Mouse (Mus musculus): ENCODE data around the gene Prrxl1.

DNA sequence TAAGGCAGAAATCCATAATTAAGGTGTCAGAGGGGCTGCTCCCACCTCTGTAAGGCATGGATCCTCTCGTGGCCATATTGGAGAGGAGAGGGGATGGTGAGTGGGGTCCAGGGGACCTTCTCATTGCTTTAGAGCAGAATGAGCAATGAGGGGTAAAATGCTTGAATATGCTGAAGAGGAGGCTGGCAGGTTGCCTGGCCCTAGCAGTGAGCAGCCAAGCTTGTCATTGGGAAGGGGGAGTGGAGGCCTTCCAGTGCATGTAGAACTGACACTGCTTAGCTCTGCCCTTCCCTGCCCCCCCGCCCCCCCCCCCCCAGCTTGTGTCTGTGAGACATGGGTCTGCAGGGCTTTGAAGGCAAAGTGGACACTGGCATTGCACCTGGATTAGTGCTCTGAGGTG is 28.1 kb downstream of the Prrxl1 start:
- TF ChIP-seq CTCF (IDR thresholded peaks at IDR 0.05; ENCODE audit: extremely low read depth, insufficient read length, insufficient replicate concordance, low read depth, low read length) (no peak), POLR2A (IDR thresholded peaks at IDR 0.05; ENCODE audit: low read depth, low read length) (no peak)

Measured in small intestine, adult 2 months (tissue).